Mouse (Mus musculus) spleen, adult 2 months (tissue): ENCODE results near the gene 2310039H08Rik.

Experiments used
- CTCF ChIP-seq: fragments of 200-500 bp; IDR thresholded peaks from 2 replicates; pipeline ENCODE4 v1.5.1; 2011; ENCODE audit warnings: mild to moderate bottlenecking, inconsistent platforms; ENCODE audit not compliant: insufficient read depth, insufficient read length, insufficient replicate concordance; ENCODE audit errors: extremely low read depth
- POLR2A ChIP-seq: fragments of 200-500 bp; IDR thresholded peaks from 2 replicates; pipeline ENCODE4 v1.6.1; 2011; ENCODE audit warnings: low read depth, low read length, inconsistent platforms

GRCm38 (mm10) chr17:46735287-46735686 is 37.1 kb upstream of the 2310039H08Rik start:
- no peak for TF ChIP-seq CTCF
- TF ChIP-seq POLR2A = no peak
